Mouse (Mus musculus) ES-E14 (cell line): Measurements from ENCODE around the gene Tfap2b.

Experiments used
- CHD2 ChIP-seq: IDR thresholded peaks from 2 replicates; pipeline ENCODE4 v1.6.1; 2014; ENCODE audit warnings: mild to moderate bottlenecking, low read depth, low read length, inconsistent platforms
- HCFC1 ChIP-seq: IDR thresholded peaks from 2 replicates; pipeline ENCODE4 v1.6.1; 2012; ENCODE audit warnings: low read length, inconsistent platforms, borderline replicate concordance; ENCODE audit not compliant: insufficient read depth
- MAFK ChIP-seq: IDR thresholded peaks from 2 replicates; pipeline ENCODE4 v1.6.1; 2014; ENCODE audit warnings: mild to moderate bottlenecking, low read depth, low read length, inconsistent platforms; ENCODE audit not compliant: insufficient read depth
- ZC3H11A ChIP-seq: IDR thresholded peaks from 2 replicates; pipeline ENCODE4 v1.6.1; 2012; ENCODE audit warnings: low read depth, mild to moderate bottlenecking, inconsistent platforms, low read length, borderline replicate concordance
- ZNF384 ChIP-seq: IDR thresholded peaks from 2 replicates; pipeline ENCODE4 v1.6.1; 2012; ENCODE audit warnings: low read depth, low read length, inconsistent platforms

DNA sequence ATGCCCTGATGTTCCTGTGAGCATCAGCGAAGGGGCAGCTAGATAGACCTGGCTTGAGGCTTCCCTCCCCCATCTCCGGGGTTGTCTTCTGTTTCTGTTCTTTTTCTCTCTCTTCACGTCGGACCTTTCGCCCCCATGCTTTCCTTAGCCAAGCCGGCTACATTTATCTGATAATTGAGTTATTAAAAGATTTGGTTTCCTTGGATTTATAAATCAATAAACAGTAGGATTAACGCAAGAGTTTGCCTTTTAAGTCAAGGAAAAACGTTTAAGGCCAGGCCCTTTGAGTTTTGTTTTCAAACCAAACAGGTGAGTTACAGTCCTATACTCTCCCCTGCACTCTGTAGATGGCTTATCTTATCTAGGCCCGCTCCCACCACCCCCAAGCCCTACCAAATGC, 28.3 kb downstream of the Tfap2b start:
- no peak for TF ChIP-seq MAFK
- TF ChIP-seq HCFC1 = no peak
- no peak for TF ChIP-seq ZNF384
- no peak for TF ChIP-seq CHD2
- TF ChIP-seq ZC3H11A = no peak
